Mouse (Mus musculus) layer of hippocampus, adult 9-10 months (tissue): ENCODE results near the gene Socs7.
A peak's percentile ranks its signal among the peaks of the same experiment; 100 is the strongest.

Experiments used
- DNase-seq: peaks from one replicate; pipeline ENCODE4 v3.0.0; 2022; ENCODE audit warnings: low spot score

The Socs7 gene

DNA sequence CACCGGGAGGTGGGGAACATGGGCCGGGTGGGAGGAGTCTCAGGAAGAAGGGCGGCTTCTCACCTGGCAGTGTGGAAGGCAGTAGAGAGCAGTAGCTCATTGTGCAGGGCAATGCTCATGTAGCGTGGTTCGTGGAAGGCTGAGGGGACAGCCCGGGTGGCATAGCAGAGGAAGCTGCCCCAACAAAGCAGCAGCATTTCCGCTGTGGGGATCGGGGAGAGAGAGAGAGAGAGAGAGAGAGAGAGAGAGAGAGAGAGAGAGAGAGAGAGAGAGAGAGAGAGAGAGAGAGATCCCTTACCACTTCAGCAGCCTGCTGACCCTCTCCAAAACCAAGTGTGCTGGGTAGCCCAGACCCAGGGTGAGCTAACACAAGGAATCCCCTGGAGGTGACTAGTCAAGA, 19.2 kb upstream of the Socs7 start:
- DNase-seq, result no peak

- DNase-seq, result no peak
Observed at GRCm38 (mm10) chr11:97343619-97344018, 18.7 kb upstream of the Socs7 start.

DNA sequence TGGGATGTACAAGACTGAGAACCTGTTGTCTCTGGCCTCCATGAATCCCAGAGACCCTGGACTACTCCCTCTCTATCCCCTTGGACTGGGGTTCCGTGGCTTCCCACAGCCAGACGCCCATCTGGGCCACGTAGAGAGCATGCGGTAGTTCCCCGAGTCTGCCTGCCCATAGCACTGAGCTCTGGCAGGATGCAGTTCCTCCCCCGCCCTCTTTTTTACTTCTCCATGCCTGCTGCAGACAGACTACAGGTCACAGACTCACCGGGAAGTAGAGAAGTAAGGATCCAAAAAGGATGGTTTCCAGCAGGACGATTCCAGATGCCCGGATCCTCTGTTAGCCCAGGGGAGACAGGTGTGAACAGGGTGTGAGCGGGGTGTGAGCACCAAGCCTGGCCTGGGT, 16.9 kb upstream of the Socs7 start:
- DNase-seq, result no peak

DNA sequence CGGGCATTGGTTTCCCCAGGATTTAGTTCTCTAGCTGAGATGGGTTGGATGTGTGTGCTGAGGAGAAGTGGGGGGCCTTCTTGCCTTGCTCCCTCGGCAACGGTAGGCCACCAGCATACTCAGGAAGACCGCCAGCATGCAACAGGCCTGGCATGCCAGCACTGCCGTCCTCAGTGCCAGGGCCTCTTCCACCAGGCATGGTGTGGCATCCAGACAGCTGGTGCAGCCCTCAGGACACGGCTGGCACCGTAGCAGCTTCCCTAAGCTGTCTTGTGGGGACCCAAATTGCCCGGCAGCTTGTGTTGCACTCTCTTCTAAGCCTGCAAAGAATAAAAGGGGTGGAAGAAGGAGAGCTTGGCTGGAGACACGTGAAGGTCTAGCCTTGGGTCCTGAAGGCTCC, 16.0 kb upstream of the Socs7 start:
- no peak for DNase-seq

DNA sequence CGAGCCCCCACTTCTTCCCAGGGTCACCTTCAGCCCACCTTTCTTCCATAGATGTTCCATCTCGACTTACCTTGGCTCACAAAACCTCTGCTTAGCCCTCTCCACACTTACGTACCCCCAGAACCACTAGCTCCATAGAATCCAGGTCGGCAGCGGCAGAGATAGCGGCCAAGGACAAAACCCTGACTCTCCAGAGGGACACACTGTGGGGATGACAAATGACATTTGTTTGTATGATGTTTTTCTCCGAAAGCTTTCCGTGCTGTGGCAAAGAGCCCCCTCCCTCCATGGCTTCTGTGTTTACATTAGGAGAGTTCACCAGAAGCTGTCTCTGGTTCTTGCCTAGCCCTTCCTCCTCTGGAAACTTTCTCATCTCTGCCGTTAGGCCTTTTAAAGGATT, 15.1 kb upstream of the Socs7 start:
- no peak for DNase-seq

GRCm38 (mm10) chr11:97350035-97350434, 12.3 kb upstream of the Socs7 start:
- peak; percentile 60 for DNase-seq

GRCm38 (mm10) chr11:97352027-97352684, 10.2 kb upstream of the Socs7 start, which contains the start of gene Gpr179:
Gene Gpr179 (minus strand): TSS chr11:97352077.
- DNase-seq, result no peak

DNA sequence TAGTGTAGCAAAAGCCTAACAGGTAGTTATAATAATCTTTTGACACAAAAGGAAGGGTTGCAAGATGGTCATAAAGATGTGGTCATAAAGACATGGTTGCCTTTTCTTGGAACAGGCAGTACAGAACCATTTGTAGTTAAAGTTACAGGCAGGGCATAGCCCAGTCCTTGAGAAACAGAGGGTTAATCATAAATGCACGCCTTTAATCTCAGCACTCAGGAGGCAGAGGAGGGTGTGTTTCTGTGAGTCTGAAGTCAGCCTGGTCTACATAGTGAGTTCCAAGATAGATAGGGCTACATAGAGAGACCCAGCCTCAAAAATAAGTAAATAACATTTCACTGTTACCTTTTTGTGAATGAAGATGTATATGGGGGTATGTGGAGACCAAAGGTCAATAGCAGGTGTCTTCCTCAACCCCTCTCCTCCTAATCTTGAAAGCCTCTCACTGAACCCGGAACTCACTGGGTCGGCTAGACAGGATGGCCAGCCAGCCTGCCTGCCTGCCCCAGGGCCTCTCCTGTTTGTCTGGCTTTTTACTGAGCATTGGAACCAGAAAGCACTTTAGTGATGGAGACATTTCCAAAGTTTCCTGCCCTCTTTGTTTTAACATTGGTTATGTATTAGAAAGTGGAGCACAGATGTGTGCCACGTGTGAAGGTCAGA, 9.3 kb upstream of the Socs7 start:
- DNase-seq, result no peak

DNA sequence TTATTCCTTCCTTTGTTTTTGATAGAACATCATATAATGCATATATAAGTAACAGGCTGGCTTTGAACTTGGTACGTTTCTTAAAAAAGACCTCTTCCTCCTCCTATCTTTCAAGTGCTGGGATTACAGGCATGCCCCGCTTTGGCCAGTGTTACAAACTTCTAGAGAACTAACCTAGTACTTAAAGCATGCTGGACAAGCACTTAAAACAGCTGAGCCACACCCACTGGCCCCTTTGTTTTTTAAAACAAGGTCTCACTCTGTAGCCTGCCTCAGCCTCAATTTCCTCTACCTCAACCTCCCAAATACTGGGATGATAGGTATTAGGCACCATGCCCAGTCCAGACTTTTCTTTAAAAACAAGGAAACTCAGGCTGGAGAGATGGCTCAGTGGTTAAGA, 7.7 kb upstream of the Socs7 start:
- DNase-seq, result no peak

DNA sequence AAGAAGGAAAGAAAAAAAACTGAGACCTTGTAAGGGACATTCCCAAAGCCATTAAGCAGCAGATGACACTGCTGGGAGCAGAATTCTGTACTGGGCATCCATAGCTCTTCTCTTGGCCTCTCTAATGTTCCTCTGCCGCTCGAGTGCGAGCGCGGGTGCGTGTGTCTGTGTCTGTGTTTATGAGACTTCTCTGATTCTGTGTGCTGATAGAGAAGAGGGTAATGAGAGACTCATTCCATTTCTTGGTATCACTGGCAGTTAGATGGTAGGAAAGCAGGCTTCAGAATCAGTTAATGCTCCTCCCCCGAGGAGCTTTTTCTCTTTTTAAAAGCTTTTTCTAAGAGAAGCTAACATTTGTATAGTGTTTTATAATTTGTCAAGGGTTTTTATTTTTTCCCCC, 7.1 kb upstream of the Socs7 start:
- DNase-seq, result no peak

DNA sequence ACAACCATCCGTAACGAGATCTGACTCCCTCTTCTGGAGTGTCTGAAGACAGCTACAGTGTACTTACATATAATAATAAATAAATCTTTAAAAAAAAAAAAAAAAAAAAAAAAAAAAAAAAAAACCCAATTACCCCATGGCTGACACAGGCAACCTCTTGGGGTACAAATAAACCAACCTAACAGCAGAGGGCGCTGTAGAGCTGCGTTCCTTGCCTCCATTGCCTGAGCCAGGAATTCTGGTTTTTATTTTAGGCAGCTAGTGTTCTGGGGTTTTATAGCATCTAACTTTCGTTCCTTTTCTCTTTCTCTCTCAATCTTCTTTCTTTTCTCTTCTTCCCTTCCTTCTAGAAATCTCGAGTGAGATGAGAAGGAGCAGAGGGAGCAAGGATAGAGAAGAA, 4.7 kb upstream of the Socs7 start:
- peak; percentile 55 for DNase-seq

- no peak for DNase-seq
Observed at GRCm38 (mm10) chr11:97362649-97362942, 245 bp downstream of the Socs7 start.

DNA sequence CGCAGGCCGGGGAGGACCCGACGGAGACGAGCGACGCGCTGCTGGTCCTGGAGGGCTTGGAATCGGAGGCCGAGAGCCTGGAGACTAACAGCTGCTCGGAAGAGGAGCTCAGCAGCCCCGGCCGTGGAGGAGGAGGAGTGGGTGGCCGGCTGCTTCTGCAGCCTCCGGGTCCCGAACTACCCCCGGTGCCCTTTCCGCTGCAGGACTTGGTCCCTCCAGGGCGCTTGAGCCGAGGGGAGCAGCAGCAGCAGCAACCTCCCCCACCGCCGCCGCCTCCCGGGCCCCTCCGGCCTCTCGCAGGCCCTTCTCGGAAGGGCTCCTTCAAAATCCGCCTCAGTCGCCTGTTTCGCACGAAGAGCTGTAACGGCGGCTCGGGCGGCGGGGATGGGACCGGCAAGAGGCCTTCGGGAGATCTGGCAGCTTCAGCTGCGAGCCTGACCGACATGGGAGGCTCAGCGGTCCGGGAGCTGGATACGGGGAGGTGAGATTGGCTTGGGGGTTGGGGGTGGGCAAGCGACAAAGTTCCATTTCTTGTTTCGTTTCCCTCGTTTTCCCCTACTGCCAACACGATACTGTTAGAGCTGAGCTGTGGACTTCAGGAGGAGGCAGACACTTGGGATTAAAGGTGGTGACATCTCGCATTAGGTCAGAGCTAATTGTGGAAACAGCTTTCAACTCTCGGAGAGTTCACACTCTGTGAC, 742 bp downstream of the Socs7 start:
- no peak for DNase-seq

DNA sequence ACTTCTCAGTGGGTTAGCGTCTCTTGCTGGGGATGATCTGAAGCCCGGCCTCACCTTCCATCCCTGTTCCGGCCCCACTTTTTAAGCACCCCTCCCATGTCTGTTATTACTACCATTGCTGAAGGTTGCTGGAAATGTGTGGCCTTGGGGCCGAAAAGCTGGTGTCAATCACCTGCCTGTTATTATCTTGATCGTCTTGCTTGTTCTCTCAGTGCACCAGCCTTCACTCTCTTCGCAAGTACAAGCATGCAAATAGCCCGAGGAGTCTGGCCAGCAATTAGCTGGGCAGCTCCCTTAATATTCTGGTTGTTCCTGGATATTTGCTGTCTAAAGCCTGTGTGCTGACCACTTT, 1.3 kb downstream of the Socs7 start:
- no peak for DNase-seq

- DNase-seq, result no peak
Observed at GRCm38 (mm10) chr11:97365556-97365955, 3.2 kb downstream of the Socs7 start.

DNA sequence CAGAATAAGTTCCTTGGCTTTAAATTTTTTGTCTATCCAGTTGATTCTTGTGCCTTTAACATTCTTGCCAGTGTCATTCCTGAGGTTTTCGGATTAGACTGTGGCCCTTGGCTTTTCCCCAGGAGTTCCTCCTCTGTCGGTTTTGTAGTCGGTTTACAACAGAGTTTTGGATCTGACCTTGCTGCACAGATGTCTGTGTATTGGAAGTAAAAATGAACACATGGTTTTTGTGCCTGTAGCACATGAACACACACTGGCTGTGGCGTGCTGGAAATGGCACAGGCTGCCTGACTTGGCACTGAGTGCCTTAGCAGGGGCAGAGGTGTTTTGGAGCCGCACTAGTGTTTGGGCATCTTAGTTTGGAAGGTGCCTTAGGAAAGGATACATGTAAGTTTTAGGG, 6.2 kb downstream of the Socs7 start:
- DNase-seq, result no peak

- DNase-seq, result no peak
Observed at GRCm38 (mm10) chr11:97370329-97371091, 8.2 kb downstream of the Socs7 start.

GRCm38 (mm10) chr11:97372159-97372864, 10.0 kb downstream of the Socs7 start:
- DNase-seq, result no peak

DNA sequence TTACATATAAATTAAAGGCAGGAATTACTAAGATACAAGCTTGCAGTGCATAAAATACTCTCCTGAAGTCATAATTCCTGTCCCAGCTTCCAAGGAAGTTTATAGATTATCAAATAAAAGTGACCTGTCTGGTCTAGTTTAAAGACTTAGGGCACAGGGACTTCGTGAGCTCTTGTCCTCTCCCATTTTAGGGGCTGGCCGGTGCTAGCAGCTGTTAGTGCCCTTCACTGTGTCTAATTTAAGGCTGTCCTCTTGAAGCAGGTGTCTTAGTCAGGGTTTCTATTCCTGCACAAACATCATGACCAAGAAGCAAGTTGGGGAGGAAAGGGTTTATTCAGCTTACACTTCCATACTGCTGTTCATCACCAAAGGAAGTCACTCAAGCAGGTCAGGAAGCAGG, 11.1 kb downstream of the Socs7 start:
- DNase-seq, result no peak

- DNase-seq, result no peak
Observed at GRCm38 (mm10) chr11:97380036-97380435, 17.7 kb downstream of the Socs7 start.

DNA sequence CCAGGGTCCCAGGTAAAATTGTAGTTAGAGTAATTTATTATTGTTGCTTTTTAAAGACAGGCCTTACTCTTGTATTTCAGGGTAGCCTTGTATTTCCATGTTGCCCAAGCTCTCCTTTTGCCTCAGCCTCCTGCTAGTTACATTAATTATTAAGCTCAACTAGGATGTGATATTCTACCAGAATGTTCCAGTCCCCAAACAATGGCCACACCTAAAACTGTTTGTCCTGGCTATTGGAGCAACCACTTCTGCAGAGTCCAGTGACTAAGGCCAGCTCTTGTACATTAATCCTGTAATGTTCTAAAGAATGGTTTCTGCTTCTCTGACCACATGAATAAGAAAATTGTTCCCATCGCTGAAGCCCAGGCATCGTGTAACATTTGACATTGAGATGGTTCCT, 20.7 kb downstream of the Socs7 start:
- no peak for DNase-seq

DNA sequence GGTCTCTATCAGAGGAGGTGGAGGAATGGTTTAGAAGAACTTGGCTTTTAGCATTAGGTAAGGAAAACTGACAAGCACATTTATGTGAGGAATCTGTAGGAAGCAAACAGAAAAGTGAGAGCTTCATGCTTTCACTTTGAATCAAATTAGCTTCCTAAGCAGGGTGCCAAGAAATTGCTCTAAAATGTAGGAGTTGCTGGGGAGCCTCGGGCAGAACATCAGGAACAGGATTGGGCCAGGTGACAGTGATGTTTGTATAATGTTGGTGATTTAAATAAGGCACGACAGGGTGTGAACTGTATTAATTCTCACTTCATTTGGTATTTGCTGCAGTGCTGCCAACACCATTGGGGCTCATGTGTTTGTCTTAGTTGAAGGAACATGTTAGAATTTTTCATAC, 21.4 kb downstream of the Socs7 start:
- DNase-seq, result no peak
